Mouse (Mus musculus): ENCODE measurements around the gene Tpbgl. TPM values are rescaled to one million over a fixed set of nuclear protein-coding genes. Genes with fewer than 3 reads are reported as not detected.

The Tpbgl gene
- total and polyA plus RNA-seq, 2 experiments = 1.9 to 6.4 TPM

- Histone ChIP-seq H3K9ac (ENCODE audit: low read depth, low read length) (no peak overlapping the region), H3K27ac (replicated peaks; ENCODE audit: insufficient read depth, low read depth, low read length) (peak overlapping the region; percentile 44), H3K27me3 (ENCODE audit: control insufficient read depth, insufficient read depth, low read length) (no peaks in the 10 kb centered on the region), H3K36me3 (ENCODE audit: control insufficient read depth, insufficient read depth, low read length) (no peaks in the 10 kb centered on the region), H3K4me1 (ENCODE audit: control insufficient read depth, insufficient read depth, low read length) (no peaks in the 10 kb centered on the region; the same call in none of the 2 replicates), H3K79me2 (ENCODE audit: control insufficient read depth, insufficient read depth, low read length) (no peaks in the 10 kb centered on the region), H3K4me3 (ENCODE audit: insufficient read depth, low read depth, low read length) (no peak overlapping the region)
- no peak for DNase-seq (ENCODE audit: extremely low read depth, low read depth, low spot score)
- WGBS = 79% methylated on average over 5 of the region's 5 CpGs
- no peak for TF ChIP-seq POLR2A (IDR thresholded peaks at IDR 0.05; ENCODE audit: extremely low read depth, insufficient read depth, low read length)
- no peak for TF ChIP-seq CTCF (IDR thresholded peaks at IDR 0.05; ENCODE audit: low read depth, low read length)
Measured at GRCm38 (mm10) chr7:99583625-99584024, 43.3 kb downstream of the Tpbgl start.

GRCm38 (mm10) chr7:99582867-99583266 is 44.0 kb downstream of the Tpbgl start:
- WGBS = 77% methylated on average over 4 of the region's 4 CpGs

GRCm38 (mm10) chr7:99582306-99582705 is 44.6 kb downstream of the Tpbgl start:
- Histone ChIP-seq H3K4me3 (ENCODE audit: insufficient read depth, low read depth, low read length) (no peak overlapping the region), H3K27me3 (ENCODE audit: control insufficient read depth, insufficient read depth, low read length) (no peaks in the 10 kb centered on the region), H3K9ac (ENCODE audit: low read depth, low read length) (no peak overlapping the region), H3K4me1 (ENCODE audit: control insufficient read depth, insufficient read depth, low read length) (no peaks in the 10 kb centered on the region; the same call in none of the 2 replicates), H3K36me3 (ENCODE audit: control insufficient read depth, insufficient read depth, low read length) (no peaks in the 10 kb centered on the region), H3K79me2 (ENCODE audit: control insufficient read depth, insufficient read depth, low read length) (no peaks in the 10 kb centered on the region), H3K27ac (replicated peaks; ENCODE audit: insufficient read depth, low read depth, low read length) (peak overlapping the region; percentile 44)
- TF ChIP-seq CTCF (IDR thresholded peaks at IDR 0.05; ENCODE audit: low read depth, low read length) (no peak), POLR2A (IDR thresholded peaks at IDR 0.05; ENCODE audit: extremely low read depth, insufficient read depth, low read length) (no peak)
- DNase-seq (ENCODE audit: extremely low read depth, low read depth, low spot score) = no peak
- 73% methylated on average over 7 of the region's 7 CpGs for WGBS

More at GRCm38 (mm10) chr7:99582867-99583266, 44.0 kb downstream of the Tpbgl start:
- Histone ChIP-seq H3K27ac (replicated peaks; ENCODE audit: insufficient read depth, low read depth, low read length) (peak overlapping the region; percentile 44), H3K27me3 (ENCODE audit: control insufficient read depth, insufficient read depth, low read length) (no peaks in the 10 kb centered on the region), H3K4me3 (ENCODE audit: insufficient read depth, low read depth, low read length) (no peak overlapping the region), H3K4me1 (ENCODE audit: control insufficient read depth, insufficient read depth, low read length) (no peaks in the 10 kb centered on the region; the same call in none of the 2 replicates), H3K79me2 (ENCODE audit: control insufficient read depth, insufficient read depth, low read length) (no peaks in the 10 kb centered on the region), H3K36me3 (ENCODE audit: control insufficient read depth, insufficient read depth, low read length) (no peaks in the 10 kb centered on the region), H3K9ac (ENCODE audit: low read depth, low read length) (no peak overlapping the region)
- DNase-seq (ENCODE audit: extremely low read depth, low read depth, low spot score) = peak; percentile 27
- TF ChIP-seq POLR2A (IDR thresholded peaks at IDR 0.05; ENCODE audit: extremely low read depth, insufficient read depth, low read length) = no peak

- H3K4me1 ChIP-seq (ENCODE audit: control insufficient read depth, insufficient read depth, low read length) = no peaks in the 10 kb centered on the region; the same call in none of the 2 replicates
- no peaks in the 10 kb centered on the region for H3K27me3 ChIP-seq (ENCODE audit: control insufficient read depth, insufficient read depth, low read length)
- no peak overlapping the region for H3K4me3 ChIP-seq (ENCODE audit: insufficient read depth, low read depth, low read length)
- peak overlapping the region; percentile 56 for H3K27ac ChIP-seq (replicated peaks; ENCODE audit: insufficient read depth, low read depth, low read length)
- TF ChIP-seq CTCF (IDR thresholded peaks at IDR 0.05; ENCODE audit: low read depth, low read length) (no peak), POLR2A (IDR thresholded peaks at IDR 0.05; ENCODE audit: extremely low read depth, insufficient read depth, low read length) (no peak)
- no peak overlapping the region for H3K9ac ChIP-seq (ENCODE audit: low read depth, low read length)
- no peaks in the 10 kb centered on the region for H3K79me2 ChIP-seq (ENCODE audit: control insufficient read depth, insufficient read depth, low read length)
- peak; percentile 8 for DNase-seq (ENCODE audit: extremely low read depth, low read depth, low spot score)
- no peaks in the 10 kb centered on the region for H3K36me3 ChIP-seq (ENCODE audit: control insufficient read depth, insufficient read depth, low read length)
- WGBS = 64% methylated on average over 6 of the region's 6 CpGs
Measured at GRCm38 (mm10) chr7:99580247-99580646, 46.7 kb downstream of the Tpbgl start.

- WGBS = 53% methylated on average over 16 of the region's 16 CpGs
- H3K4me3 ChIP-seq (ENCODE audit: insufficient read depth, low read depth, low read length) = peak overlapping the region; percentile 10; the same call in 1 of the 2 replicates
- no peaks in the 10 kb centered on the region; the same call in none of the 2 replicates for H3K4me1 ChIP-seq (ENCODE audit: control insufficient read depth, insufficient read depth, low read length)
- no peak for TF ChIP-seq POLR2A (IDR thresholded peaks at IDR 0.05; ENCODE audit: extremely low read depth, insufficient read depth, low read length)
- TF ChIP-seq CTCF (IDR thresholded peaks at IDR 0.05; ENCODE audit: low read depth, low read length) = no peak
- no peak overlapping the region for H3K9ac ChIP-seq (ENCODE audit: low read depth, low read length)
- H3K36me3 ChIP-seq (ENCODE audit: control insufficient read depth, insufficient read depth, low read length) = no peaks in the 10 kb centered on the region
- H3K27ac ChIP-seq (replicated peaks; ENCODE audit: insufficient read depth, low read depth, low read length) = peak overlapping the region; percentile 56
- no peaks in the 10 kb centered on the region for H3K27me3 ChIP-seq (ENCODE audit: control insufficient read depth, insufficient read depth, low read length)
- no peak for DNase-seq (ENCODE audit: extremely low read depth, low read depth, low spot score)
- no peaks in the 10 kb centered on the region for H3K79me2 ChIP-seq (ENCODE audit: control insufficient read depth, insufficient read depth, low read length)
Measured at GRCm38 (mm10) chr7:99579491-99580190, 47.3 kb downstream of the Tpbgl start.

GRCm38 (mm10) chr7:99578246-99578645 is 48.7 kb downstream of the Tpbgl start:
- no peak for TF ChIP-seq POLR2A (IDR thresholded peaks at IDR 0.05; ENCODE audit: extremely low read depth, insufficient read depth, low read length)
- no peak for TF ChIP-seq CTCF (IDR thresholded peaks at IDR 0.05; ENCODE audit: low read depth, low read length)
- WGBS = 78% methylated on average over 3 of the region's 3 CpGs
- Histone ChIP-seq H3K4me3 (ENCODE audit: insufficient read depth, low read depth, low read length) (no peak overlapping the region), H3K27me3 (ENCODE audit: control insufficient read depth, insufficient read depth, low read length) (no peaks in the 10 kb centered on the region), H3K27ac (replicated peaks; ENCODE audit: insufficient read depth, low read depth, low read length) (no peak overlapping the region), H3K79me2 (ENCODE audit: control insufficient read depth, insufficient read depth, low read length) (no peaks in the 10 kb centered on the region), H3K9ac (ENCODE audit: low read depth, low read length) (no peak overlapping the region), H3K36me3 (ENCODE audit: control insufficient read depth, insufficient read depth, low read length) (no peaks in the 10 kb centered on the region), H3K4me1 (ENCODE audit: control insufficient read depth, insufficient read depth, low read length) (no peaks in the 10 kb centered on the region; the same call in 1 of the 2 replicates)
- no peak for DNase-seq (ENCODE audit: extremely low read depth, low read depth, low spot score)

Other genes with a start within 250 kb of the Tpbgl start
- 0.28 and 0.67 TPM in 2 replicates for gene Gdpd5, start 245.7 kb downstream of the Tpbgl start, total RNA-seq (2014; rRNA removed)
- gene Gdpd5, start 245.7 kb downstream of the Tpbgl start, polyA plus RNA-seq (2012; rRNA removed) = 0.71 and 1.7 TPM in 2 replicates
- gene Klhl35, start 161.1 kb downstream of the Tpbgl start, total RNA-seq (2014; rRNA removed) = 0.13 TPM in 1 of 2 replicates, not detected in the other
- gene Klhl35, start 161.1 kb downstream of the Tpbgl start, polyA plus RNA-seq (2012; rRNA removed) = 0.11 TPM in 1 of 2 replicates, not detected in the other
- 462 and 473 TPM in 2 replicates for gene Rps3, start 143.4 kb downstream of the Tpbgl start, total RNA-seq (2014; rRNA removed)
- 147 and 154 TPM in 2 replicates for gene Rps3, start 143.4 kb downstream of the Tpbgl start, polyA plus RNA-seq (2012; rRNA removed)
- gene Arrb1, start 91.6 kb downstream of the Tpbgl start, total RNA-seq (2014; rRNA removed) = 6.5 and 9.5 TPM in 2 replicates
- gene Arrb1, start 91.6 kb downstream of the Tpbgl start, polyA plus RNA-seq (2012; rRNA removed) = 5.3 and 6.2 TPM in 2 replicates
- gene Slco2b1, start 84.2 kb upstream of the Tpbgl start, total RNA-seq (2014; rRNA removed) = 107 and 115 TPM in 2 replicates
- gene Slco2b1, start 84.2 kb upstream of the Tpbgl start, polyA plus RNA-seq (2012; rRNA removed) = 134 and 139 TPM in 2 replicates
- gene Olfr520, start 103.2 kb upstream of the Tpbgl start, total RNA-seq (2014; rRNA removed) = not detected in 2 replicates
- gene Olfr520, start 103.2 kb upstream of the Tpbgl start, polyA plus RNA-seq (2012; rRNA removed) = not detected in 2 replicates
- gene Olfr521, start 136.4 kb upstream of the Tpbgl start, total RNA-seq (2014; rRNA removed) = not detected in 2 replicates
- not detected in 2 replicates for gene Olfr521, start 136.4 kb upstream of the Tpbgl start, polyA plus RNA-seq (2012; rRNA removed)
- gene Neu3, start 201.3 kb upstream of the Tpbgl start, total RNA-seq (2014; rRNA removed) = 0.46 and 1.0 TPM in 2 replicates
- gene Neu3, start 201.3 kb upstream of the Tpbgl start, polyA plus RNA-seq (2012; rRNA removed) = 0.69 and 1.7 TPM in 2 replicates
- 0.13 TPM in 1 of 2 replicates, not detected in the other for gene Xrra1, start 232.0 kb upstream of the Tpbgl start, total RNA-seq (2014; rRNA removed)
- not detected in 2 replicates for gene Xrra1, start 232.0 kb upstream of the Tpbgl start, polyA plus RNA-seq (2012; rRNA removed)
- gene Spcs2, start 236.4 kb upstream of the Tpbgl start, total RNA-seq (2014; rRNA removed) = 82.3 and 110 TPM in 2 replicates
- 30.4 and 31.1 TPM in 2 replicates for gene Spcs2, start 236.4 kb upstream of the Tpbgl start, polyA plus RNA-seq (2012; rRNA removed)